Mouse (Mus musculus) bone marrow, adult 2 months (tissue): ENCODE data around the gene Ski.

Source experiments
- CTCF ChIP-seq: fragments of 200-500 bp; IDR thresholded peaks from 2 replicates; pipeline ENCODE4 v1.5.1; 2011; ENCODE audit warnings: low read length, control low read depth; ENCODE audit not compliant: control insufficient read depth, insufficient read depth
- POLR2A ChIP-seq: fragments of 200-500 bp; IDR thresholded peaks from 2 replicates; pipeline ENCODE4 v1.6.1; 2011; ENCODE audit warnings: low read depth, mild to moderate bottlenecking, control low read depth, low read length, borderline replicate concordance; ENCODE audit not compliant: control insufficient read depth

DNA sequence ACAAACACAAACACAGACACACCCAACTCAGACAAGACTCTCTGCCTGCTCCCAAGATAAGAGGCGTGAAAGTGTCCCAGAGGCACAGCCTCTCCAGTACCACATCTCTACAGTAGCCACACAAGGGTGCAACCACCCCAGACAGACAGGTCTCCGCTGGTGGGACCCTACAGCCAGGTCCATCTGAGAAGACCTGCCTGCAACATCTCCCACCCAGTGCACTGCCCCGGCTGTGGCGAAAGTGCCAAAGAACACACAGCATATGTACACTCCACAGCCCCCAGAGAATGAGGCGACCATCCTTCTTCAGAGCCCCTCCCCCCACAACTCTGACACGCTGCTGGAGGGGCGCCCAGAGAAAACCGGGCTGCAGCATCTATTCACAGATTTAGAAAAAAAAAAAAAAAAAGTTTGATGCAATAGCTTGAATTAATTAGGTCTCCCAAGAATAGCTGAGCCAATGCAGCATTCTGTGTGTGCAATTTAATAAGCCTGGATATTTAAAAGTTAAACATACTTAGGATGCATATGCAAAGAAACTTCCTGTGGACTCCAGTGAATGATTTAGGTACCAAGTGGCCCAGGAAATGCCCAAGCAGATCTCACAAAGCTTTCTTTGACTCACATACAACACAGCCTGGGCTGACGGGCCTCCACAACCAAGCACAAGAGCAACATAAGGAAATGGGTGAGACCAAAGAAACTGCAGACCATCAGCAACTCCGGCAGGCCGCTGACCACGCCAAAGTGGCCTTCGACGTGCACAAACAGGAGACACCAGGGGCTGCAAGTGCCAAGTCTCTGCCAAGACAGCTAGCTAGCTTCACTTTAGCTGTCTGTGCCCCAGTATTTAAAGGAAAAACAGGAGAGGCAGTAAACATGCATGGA, 1.9 kb downstream of the Ski start:
- TF ChIP-seq CTCF (no peak), POLR2A (no peak)
